Mouse (Mus musculus) intestine, embryonic 14.5 days (tissue): Measurements from ENCODE around the gene Nxph4. TPM values are rescaled to one million over a fixed set of nuclear protein-coding genes. Genes with fewer than 3 reads are reported as not detected.

Source experiments
- ATAC-seq: fragments of 200-750 bp; cut with Nextera tagmentation; replicated peaks from 2 replicates; pipeline ENCODE4 v1.8.0; 2017; ENCODE audit warnings: low read depth, moderate number of reproducible peaks, moderate TSS enrichment, moderate library complexity; ENCODE audit not compliant: low FRiP score, low TSS enrichment
- DNase-seq: peaks from one replicate; pipeline ENCODE4 v3.0.0-alpha.2; 2018; ENCODE audit warnings: low spot score
- H3K27ac ChIP-seq: fragments of 300-500 bp; sonication (generic); 2 replicates; pipeline ENCODE4 v1.5.1; 2014; ENCODE audit warnings: low read depth, mild to moderate bottlenecking, control low read depth
- H3K27me3 ChIP-seq: fragments of 300-500 bp; sonication (generic); replicated peaks from 2 replicates; pipeline ENCODE4 v1.6.1; 2014; ENCODE audit warnings: low read length, control low read depth; ENCODE audit not compliant: control insufficient read depth, insufficient read depth
- H3K36me3 ChIP-seq: fragments of 300-500 bp; sonication (generic); 2 replicates; pipeline ENCODE4 v1.6.1; 2014; ENCODE audit warnings: low read length, control low read depth; ENCODE audit not compliant: control insufficient read depth, insufficient read depth
- H3K4me1 ChIP-seq: fragments of 300-500 bp; sonication (generic); replicated peaks from 2 replicates; pipeline ENCODE4 v1.6.1; 2014; ENCODE audit warnings: low read length, control low read depth, mixed read lengths; ENCODE audit not compliant: control insufficient read depth, insufficient read depth
- H3K4me2 ChIP-seq: fragments of 300-500 bp; sonication (generic); 2 replicates; pipeline ENCODE4 v1.6.1; 2014; ENCODE audit warnings: low read length
- H3K4me3 ChIP-seq: fragments of 300-500 bp; sonication (generic); 2 replicates; pipeline ENCODE4 v1.5.1; 2014; ENCODE audit warnings: low read depth, low read length, control low read depth, mixed read lengths
- H3K9ac ChIP-seq: fragments of 300-500 bp; sonication (generic); 2 replicates; pipeline ENCODE4 v1.6.1; 2014; ENCODE audit warnings: mild to moderate bottlenecking, low read length
- H3K9me3 ChIP-seq: fragments of 300-500 bp; sonication (generic); 2 replicates; pipeline ENCODE4 v1.6.1; 2016; ENCODE audit warnings: low read length, control low read depth; ENCODE audit not compliant: control insufficient read depth
- WGBS: fragments of 180-500 bp; shearing (Covaris S2); extraction: QIAGEN DNeasy Blood & Tissue Kit; methylation state at CpG from one replicate; pipeline ENCODE4 v1.1.7; 2014; 5-methylcytosine and 5-hydroxymethylcytosine counted together
- polyA plus RNA-seq: library from polyadenylated mRNA; unstranded; fragments of >200 nt; fragmentation: Nextera tagmentation; extraction: Ambion mirVana; gene quantifications from 2 replicates; pipeline ENCODE4 v1.2.1, GENCODE M21; 2014

Gene Nxph4
- polyA plus RNA-seq, 1 experiment from 2014 or later, result 5.5 TPM

GRCm38 (mm10) chr10:127537854-127538583, 3.7 kb upstream of the Nxph4 start:
- H3K9ac ChIP-seq, result no peak overlapping the region
- ATAC-seq (peak; percentile 18; the same call in 1 of the 2 replicates), DNase-seq (peak; percentile 87)
- no peak overlapping the region for H3K27ac ChIP-seq
- H3K4me3 ChIP-seq, result no peak overlapping the region
- peaks cover 44% of the 10 kb centered on the region for H3K36me3 ChIP-seq
- peaks cover 16% of the 10 kb centered on the region for H3K4me1 ChIP-seq
- peaks cover 36% of the 10 kb centered on the region for H3K27me3 ChIP-seq
- 28% methylated on average over 7 of the region's 7 CpGs for WGBS
- no peaks in the 10 kb centered on the region for H3K9me3 ChIP-seq
- H3K4me2 ChIP-seq, result no peak overlapping the region

GRCm38 (mm10) chr10:127536586-127537314, 2.4 kb upstream of the Nxph4 start:
- DNase-seq (no peak), ATAC-seq (no peak)
- WGBS, result 16% methylated on average over 8 of the region's 8 CpGs

DNA sequence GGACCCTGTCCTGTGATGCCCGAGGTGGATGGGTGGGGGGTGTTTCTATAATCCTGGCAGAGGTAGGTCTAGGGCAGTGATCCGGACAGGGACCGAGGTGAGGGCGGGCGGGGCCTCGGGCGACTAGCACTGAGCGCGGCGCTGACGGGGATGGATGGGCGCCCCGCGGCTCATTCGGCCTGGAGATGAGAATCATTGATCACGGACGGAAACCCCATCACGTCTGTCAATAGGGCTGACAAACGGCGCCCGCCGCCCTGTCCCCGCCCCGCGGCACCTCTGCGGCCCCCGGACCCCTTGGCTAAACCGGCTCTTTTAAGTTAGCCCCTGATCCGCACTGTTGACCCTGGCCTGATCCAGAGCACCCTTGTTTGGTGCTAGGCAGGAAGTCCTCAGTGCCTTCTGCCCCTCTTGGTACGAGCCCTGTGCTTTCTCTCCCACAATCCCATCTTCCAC, 598 bp upstream of the Nxph4 start:
- Histone ChIP-seq H3K9me3 (no peaks in the 10 kb centered on the region), H3K27me3 (peaks cover 66% of the 10 kb centered on the region), H3K4me3 (peak overlapping the region; percentile 42), H3K4me2 (peak overlapping the region; percentile 84), H3K36me3 (peaks cover 15% of the 10 kb centered on the region), H3K27ac (no peak overlapping the region), H3K9ac (no peak overlapping the region), H3K4me1 (peaks cover 16% of the 10 kb centered on the region)
- WGBS, result 2% methylated on average over 28 of the region's 30 CpGs
- DNase-seq (no peak), ATAC-seq (0 out of 2 replicates have a peak, but pooled peaks have one; percentile 5)

More at GRCm38 (mm10) chr10:127536586-127537314, 2.4 kb upstream of the Nxph4 start:
- H3K27ac ChIP-seq, result no peak overlapping the region
- peaks cover 32% of the 10 kb centered on the region for H3K36me3 ChIP-seq
- no peak overlapping the region for H3K4me3 ChIP-seq
- H3K4me2 ChIP-seq, result no peak overlapping the region
- H3K4me1 ChIP-seq, result peaks cover 16% of the 10 kb centered on the region
- H3K9me3 ChIP-seq, result no peaks in the 10 kb centered on the region
- H3K9ac ChIP-seq, result no peak overlapping the region
- H3K27me3 ChIP-seq, result peaks cover 48% of the 10 kb centered on the region

- peaks cover 100% of the 10 kb centered on the region for H3K27me3 ChIP-seq
- no peak for DNase-seq
- no peak overlapping the region for H3K4me3 ChIP-seq
- no peak overlapping the region for H3K27ac ChIP-seq
- peaks cover 20% of the 10 kb centered on the region for H3K4me1 ChIP-seq
- H3K36me3 ChIP-seq, result no peaks in the 10 kb centered on the region
- 1% methylated on average over 4 of the region's 4 CpGs for WGBS
- no peaks in the 10 kb centered on the region for H3K9me3 ChIP-seq
- no peak for ATAC-seq
- no peak overlapping the region for H3K4me2 ChIP-seq
- H3K9ac ChIP-seq, result no peak overlapping the region
Measured at GRCm38 (mm10) chr10:127531548-127531947, 2.8 kb downstream of the Nxph4 start.

GRCm38 (mm10) chr10:127530945-127531344, 3.4 kb downstream of the Nxph4 start:
- ATAC-seq, result no peak
- no peak overlapping the region for H3K4me3 ChIP-seq
- DNase-seq, result no peak

GRCm38 (mm10) chr10:127527481-127527880, 6.9 kb downstream of the Nxph4 start:
- Histone ChIP-seq H3K9ac (no peak overlapping the region), H3K27ac (no peak overlapping the region), H3K4me2 (no peak overlapping the region), H3K9me3 (no peaks in the 10 kb centered on the region), H3K36me3 (no peaks in the 10 kb centered on the region), H3K4me3 (no peak overlapping the region), H3K27me3 (peaks cover 89% of the 10 kb centered on the region), H3K4me1 (peaks cover 13% of the 10 kb centered on the region)
- ATAC-seq (no peak), DNase-seq (no peak)
- 5% methylated on average over 17 of the region's 17 CpGs for WGBS

More at GRCm38 (mm10) chr10:127530945-127531344, 3.4 kb downstream of the Nxph4 start:
- peak overlapping the region; percentile 22; the same call in 1 of the 2 replicates for H3K4me2 ChIP-seq
- H3K9me3 ChIP-seq, result no peaks in the 10 kb centered on the region
- under 1% methylated on average over 19 of the region's 25 CpGs for WGBS
- H3K27me3 ChIP-seq, result peaks cover 100% of the 10 kb centered on the region
- no peak overlapping the region for H3K27ac ChIP-seq
- H3K9ac ChIP-seq, result no peak overlapping the region
- H3K4me1 ChIP-seq, result peaks cover 25% of the 10 kb centered on the region
- H3K36me3 ChIP-seq, result no peaks in the 10 kb centered on the region

GRCm38 (mm10) chr10:127526681-127527080, 7.7 kb downstream of the Nxph4 start:
- H3K36me3 ChIP-seq, result no peaks in the 10 kb centered on the region
- peaks cover 81% of the 10 kb centered on the region for H3K27me3 ChIP-seq
- WGBS, result under 1% methylated on average over 26 of the region's 26 CpGs
- H3K4me2 ChIP-seq, result peak overlapping the region; percentile 42
- no peak overlapping the region for H3K27ac ChIP-seq
- DNase-seq (no peak), ATAC-seq (no peak)
- H3K9ac ChIP-seq, result no peak overlapping the region
- H3K4me3 ChIP-seq, result peak overlapping the region; percentile 22
- peaks cover 15% of the 10 kb centered on the region for H3K4me1 ChIP-seq
- no peaks in the 10 kb centered on the region for H3K9me3 ChIP-seq

DNA sequence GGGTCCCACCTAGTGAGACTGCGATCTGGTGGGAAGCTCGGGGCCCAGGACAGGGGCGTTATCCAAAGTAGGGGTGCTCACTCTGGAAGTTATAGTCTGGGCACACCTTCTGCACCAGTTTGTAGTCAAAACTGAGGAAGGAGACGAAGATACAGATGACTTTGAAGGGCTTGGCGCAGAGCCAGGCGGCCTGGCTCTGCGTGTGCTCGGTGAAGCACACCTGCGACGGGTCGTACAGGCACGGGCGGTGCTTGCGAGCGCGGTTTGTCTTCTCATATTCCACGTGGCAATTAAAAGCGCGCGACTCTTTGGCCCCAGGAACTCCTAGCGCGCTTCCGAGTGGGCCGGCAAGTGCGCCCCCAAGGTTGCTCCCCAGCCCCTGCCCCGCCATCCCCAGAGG, 8.3 kb downstream of the Nxph4 start:
- Histone ChIP-seq H3K27me3 (peaks cover 74% of the 10 kb centered on the region), H3K36me3 (no peaks in the 10 kb centered on the region), H3K4me3 (peak overlapping the region; percentile 22; the same call in 1 of the 2 replicates), H3K4me1 (peaks cover 21% of the 10 kb centered on the region), H3K9me3 (no peaks in the 10 kb centered on the region), H3K9ac (no peak overlapping the region), H3K27ac (no peak overlapping the region), H3K4me2 (peak overlapping the region; percentile 42)
- ATAC-seq (no peak), DNase-seq (no peak)
- 2% methylated on average over 26 of the region's 26 CpGs for WGBS
